Mouse (Mus musculus): ENCODE results near the gene Lrrc2. TPM values are rescaled to one million over a fixed set of nuclear protein-coding genes. Genes with fewer than 3 reads are reported as not detected.

Lrrc2 gene
- total and polyA plus RNA-seq, 2 experiments from 2014 or later, result 0.78 to 1.3 TPM

- H3K27ac ChIP-seq, result no peak overlapping the region
- H3K36me3 ChIP-seq (ENCODE audit: insufficient read depth, low read length), result no peaks in the 10 kb centered on the region
- no peak for TF ChIP-seq CTCF (IDR thresholded peaks at IDR 0.05; ENCODE audit: low read depth)
- no peaks in the 10 kb centered on the region for H3K4me1 ChIP-seq (ENCODE audit: insufficient read depth, low read length)
- no peak for DNase-seq (ENCODE audit: low spot score)
- WGBS, result 99% methylated on average over 8 of the region's 8 CpGs
- no peaks in the 10 kb centered on the region for H3K9me3 ChIP-seq (ENCODE audit: low read length)
- H3K9ac ChIP-seq (replicated peaks; ENCODE audit: low read length), result no peak overlapping the region
- no peaks in the 10 kb centered on the region for H3K27me3 ChIP-seq (ENCODE audit: insufficient read depth, low read length)
- ATAC-seq, result no peak
- no peak overlapping the region for H3K4me2 ChIP-seq (ENCODE audit: low read depth, low read length)
- H3K4me3 ChIP-seq (ENCODE audit: low read length), result no peak overlapping the region
These were observed 10.0 kb downstream of the Lrrc2 start for GRCm38 (mm10) chr9:110961386-110961785.

DNA sequence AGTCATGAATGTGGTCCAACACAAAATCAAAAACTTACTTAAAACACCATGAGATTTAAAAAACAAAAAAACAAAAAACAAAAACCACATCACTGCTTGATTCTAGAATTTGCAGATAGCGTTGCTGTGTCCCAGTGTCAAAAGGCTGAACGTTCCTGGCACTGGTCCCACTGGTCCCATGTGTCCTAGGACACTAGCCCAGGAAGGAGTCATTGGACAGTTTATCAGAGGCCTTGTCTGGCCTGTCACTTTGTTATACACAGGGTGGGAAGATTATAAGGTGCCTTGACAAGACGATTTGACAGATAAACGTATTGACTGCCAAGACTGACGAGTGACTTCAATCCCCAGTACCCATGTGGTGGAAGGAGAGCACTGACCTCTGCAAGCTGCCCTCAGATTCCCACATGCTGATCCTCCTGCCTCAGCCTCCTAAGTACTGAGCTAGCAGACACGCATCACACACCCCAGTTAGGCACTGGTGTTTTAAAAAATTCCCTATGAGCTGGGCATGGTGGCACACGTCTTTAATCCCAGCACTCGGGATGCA lies 12.3 kb downstream of the Lrrc2 start:
- Histone ChIP-seq H3K4me3 (ENCODE audit: low read length) (no peak overlapping the region), H3K9me3 (ENCODE audit: low read length) (no peaks in the 10 kb centered on the region), H3K4me1 (ENCODE audit: insufficient read depth, low read length) (no peaks in the 10 kb centered on the region), H3K9ac (replicated peaks; ENCODE audit: low read length) (no peak overlapping the region), H3K27ac (no peak overlapping the region), H3K36me3 (ENCODE audit: insufficient read depth, low read length) (no peaks in the 10 kb centered on the region), H3K4me2 (ENCODE audit: low read depth, low read length) (no peak overlapping the region), H3K27me3 (ENCODE audit: insufficient read depth, low read length) (no peaks in the 10 kb centered on the region)
- ATAC-seq, result no peak
- DNase-seq (ENCODE audit: low spot score), result no peak
- 82% methylated on average over 8 of the region's 8 CpGs for WGBS
- no peak for TF ChIP-seq CTCF (IDR thresholded peaks at IDR 0.05; ENCODE audit: low read depth)

GRCm38 (mm10) chr9:110965062-110965909 lies 13.9 kb downstream of the Lrrc2 start:
- Histone ChIP-seq H3K27me3 (ENCODE audit: insufficient read depth, low read length) (no peaks in the 10 kb centered on the region), H3K4me2 (ENCODE audit: low read depth, low read length) (no peak overlapping the region), H3K36me3 (ENCODE audit: insufficient read depth, low read length) (no peaks in the 10 kb centered on the region), H3K4me3 (ENCODE audit: low read length) (no peak overlapping the region), H3K9ac (replicated peaks; ENCODE audit: low read length) (no peak overlapping the region), H3K27ac (no peak overlapping the region), H3K9me3 (ENCODE audit: low read length) (no peaks in the 10 kb centered on the region), H3K4me1 (ENCODE audit: insufficient read depth, low read length) (no peaks in the 10 kb centered on the region)
- no peak for ATAC-seq
- 91% methylated on average over 22 of the region's 22 CpGs for WGBS
- DNase-seq (ENCODE audit: low spot score), result no peak
- no peak for TF ChIP-seq CTCF (IDR thresholded peaks at IDR 0.05; ENCODE audit: low read depth)

DNA sequence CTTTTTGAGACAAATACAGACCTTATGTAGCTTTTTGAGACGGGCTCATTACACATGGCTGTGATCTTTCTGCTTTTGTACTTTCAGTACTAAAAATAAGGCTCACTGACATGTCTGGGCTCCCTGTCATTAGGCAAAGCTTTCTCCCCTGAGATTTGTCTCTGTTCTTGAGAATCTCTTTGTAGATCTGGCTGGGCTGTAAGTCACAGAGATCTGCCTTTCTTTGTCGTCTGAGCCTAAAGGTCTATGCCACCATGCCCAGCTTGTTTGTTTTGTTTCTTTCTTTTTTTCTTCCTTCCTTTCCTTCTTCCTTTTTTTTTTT lies 14.5 kb downstream of the Lrrc2 start:
- Histone ChIP-seq H3K4me3 (ENCODE audit: low read length) (no peak overlapping the region), H3K4me1 (ENCODE audit: insufficient read depth, low read length) (no peaks in the 10 kb centered on the region), H3K9me3 (ENCODE audit: low read length) (no peaks in the 10 kb centered on the region), H3K9ac (replicated peaks; ENCODE audit: low read length) (no peak overlapping the region), H3K27me3 (ENCODE audit: insufficient read depth, low read length) (no peaks in the 10 kb centered on the region), H3K4me2 (ENCODE audit: low read depth, low read length) (no peak overlapping the region), H3K36me3 (ENCODE audit: insufficient read depth, low read length) (no peaks in the 10 kb centered on the region), H3K27ac (no peak overlapping the region)
- no peak for TF ChIP-seq CTCF (IDR thresholded peaks at IDR 0.05; ENCODE audit: low read depth)
- DNase-seq (ENCODE audit: low spot score) (no peak), ATAC-seq (no peak)
- 79% methylated on average over 2 of the region's 2 CpGs for WGBS

- no peaks in the 10 kb centered on the region for H3K36me3 ChIP-seq (ENCODE audit: insufficient read depth, low read length)
- no peaks in the 10 kb centered on the region for H3K27me3 ChIP-seq (ENCODE audit: insufficient read depth, low read length)
- no peaks in the 10 kb centered on the region for H3K4me1 ChIP-seq (ENCODE audit: insufficient read depth, low read length)
- H3K4me2 ChIP-seq (ENCODE audit: low read depth, low read length), result no peak overlapping the region
- H3K9me3 ChIP-seq (ENCODE audit: low read length), result no peaks in the 10 kb centered on the region
- DNase-seq (ENCODE audit: low spot score), result no peak
- 94% methylated on average over 11 of the region's 11 CpGs for WGBS
- no peak overlapping the region for H3K27ac ChIP-seq
- no peak for TF ChIP-seq CTCF (IDR thresholded peaks at IDR 0.05; ENCODE audit: low read depth)
- no peak for ATAC-seq
- no peak overlapping the region for H3K4me3 ChIP-seq (ENCODE audit: low read length)
- no peak overlapping the region for H3K9ac ChIP-seq (replicated peaks; ENCODE audit: low read length)
These were observed 28.1 kb downstream of the Lrrc2 start for GRCm38 (mm10) chr9:110979411-110979810.

- no peaks in the 10 kb centered on the region for H3K4me1 ChIP-seq (ENCODE audit: insufficient read depth, low read length)
- 47% methylated on average over 4 of the region's 4 CpGs for WGBS
- no peaks in the 10 kb centered on the region for H3K27me3 ChIP-seq (ENCODE audit: insufficient read depth, low read length)
- H3K4me3 ChIP-seq (ENCODE audit: low read length), result no peak overlapping the region
- no peaks in the 10 kb centered on the region for H3K36me3 ChIP-seq (ENCODE audit: insufficient read depth, low read length)
- no peak overlapping the region for H3K27ac ChIP-seq
- no peak overlapping the region for H3K4me2 ChIP-seq (ENCODE audit: low read depth, low read length)
- no peak for TF ChIP-seq CTCF (IDR thresholded peaks at IDR 0.05; ENCODE audit: low read depth)
- DNase-seq (ENCODE audit: low spot score) (no peak), ATAC-seq (no peak)
- H3K9me3 ChIP-seq (ENCODE audit: low read length), result no peaks in the 10 kb centered on the region
- no peak overlapping the region for H3K9ac ChIP-seq (replicated peaks; ENCODE audit: low read length)
These were observed 31.0 kb downstream of the Lrrc2 start for GRCm38 (mm10) chr9:110982351-110982750.

DNA sequence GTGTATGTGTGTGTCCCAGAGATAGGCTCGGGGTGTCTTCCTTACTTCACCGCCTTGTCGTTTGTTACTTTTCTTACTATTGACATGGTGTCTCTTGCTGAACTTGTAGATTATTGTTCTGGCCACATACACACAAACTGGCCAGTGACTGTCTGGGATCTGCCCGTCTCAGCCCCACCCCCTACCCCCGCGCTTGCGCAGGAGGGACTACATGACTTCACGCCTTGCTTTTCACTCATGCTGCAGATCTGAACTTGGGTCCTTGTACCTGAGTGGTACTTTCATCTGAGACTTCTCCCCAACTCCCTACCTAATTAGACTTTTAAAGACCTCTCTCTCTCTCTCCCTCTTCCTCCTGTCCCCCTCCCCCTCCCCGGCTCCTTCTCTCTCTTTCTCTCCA lies 32.8 kb downstream of the Lrrc2 start:
- H3K4me1 ChIP-seq (ENCODE audit: insufficient read depth, low read length), result no peaks in the 10 kb centered on the region
- no peaks in the 10 kb centered on the region for H3K27me3 ChIP-seq (ENCODE audit: insufficient read depth, low read length)
- no peak for TF ChIP-seq CTCF (IDR thresholded peaks at IDR 0.05; ENCODE audit: low read depth)
- H3K4me2 ChIP-seq (ENCODE audit: low read depth, low read length), result no peak overlapping the region
- no peaks in the 10 kb centered on the region for H3K9me3 ChIP-seq (ENCODE audit: low read length)
- no peak overlapping the region for H3K9ac ChIP-seq (replicated peaks; ENCODE audit: low read length)
- DNase-seq (ENCODE audit: low spot score) (no peak), ATAC-seq (no peak)
- H3K27ac ChIP-seq, result no peak overlapping the region
- WGBS, result 91% methylated on average over 9 of the region's 9 CpGs
- H3K36me3 ChIP-seq (ENCODE audit: insufficient read depth, low read length), result no peaks in the 10 kb centered on the region
- H3K4me3 ChIP-seq (ENCODE audit: low read length), result no peak overlapping the region
